Mouse (Mus musculus) MEL (cell line): ENCODE results near the gene Bcr. TPM values are rescaled to one million over a fixed set of nuclear protein-coding genes. Genes with fewer than 3 reads are reported as not detected.

Experiments used
- DNase-seq: peaks from one replicate; pipeline ENCODE4 v3.0.0; 2011; ENCODE audit warnings: low read depth, low spot score
- H3K27ac ChIP-seq: 2 replicates; pipeline ENCODE4 v1.5.1; 2012; ENCODE audit warnings: low read depth, mild to moderate bottlenecking, control low read depth, low read length, moderate library complexity; ENCODE audit not compliant: control insufficient read depth
- H3K27me3 ChIP-seq, 2 experiments: fragments of 150-350 bp in 1 of 2; sonication (generic) in 1 of 2; 2 replicates each; pipeline ENCODE4 v1.6.1; 2012; ENCODE audit warnings: low read length in 2 of 2, mild to moderate bottlenecking in 2 of 2, improper control_type of control experiment in 1 of 2, moderate library complexity in 1 of 2; ENCODE audit not compliant: insufficient read depth in 2 of 2, control insufficient read depth in 1 of 2
- H3K36me3 ChIP-seq, 2 experiments: 2 replicates each; pipeline ENCODE4 v1.6.1; 2012 to 2014; ENCODE audit warnings: low read length in 2 of 2, improper control_type of control experiment in 1 of 2, inconsistent platforms in 1 of 2, mild to moderate bottlenecking in 1 of 2; ENCODE audit not compliant: insufficient read depth in 2 of 2, control insufficient read depth in 1 of 2
- H3K4me1 ChIP-seq, 2 experiments: fragments of 150-350 bp in 1 of 2; sonication (generic) in 1 of 2; 2 replicates each; pipeline ENCODE4 v1.6.1; 2012; ENCODE audit warnings: low read length in 2 of 2, improper control_type of control experiment in 1 of 2, mild to moderate bottlenecking in 1 of 2; ENCODE audit not compliant: insufficient read depth in 2 of 2, control insufficient read depth in 1 of 2
- H3K4me3 ChIP-seq, 2 experiments: fragments of 150-350 bp in 1 of 2; sonication (generic) in 1 of 2; 2 replicates each; pipeline ENCODE4 v1.5.1; 2012; ENCODE audit warnings: low read depth in 2 of 2, low read length in 2 of 2, mild to moderate bottlenecking in 2 of 2, moderate library complexity in 2 of 2, control low read depth in 1 of 2, improper control_type of control experiment in 1 of 2; ENCODE audit not compliant: control insufficient read depth in 1 of 2, insufficient read depth in 1 of 2
- H3K79me2 ChIP-seq: 2 replicates; pipeline ENCODE4 v1.6.1; 2012; ENCODE audit warnings: mild to moderate bottlenecking, low read length, moderate library complexity; ENCODE audit not compliant: control insufficient read depth, poor library complexity, insufficient read depth
- H3K9ac ChIP-seq: 2 replicates; pipeline ENCODE4 v1.6.1; 2012; ENCODE audit warnings: low read depth, mild to moderate bottlenecking, control low read depth, low read length, moderate library complexity; ENCODE audit not compliant: control insufficient read depth, poor library complexity, severe bottlenecking
- H3K9me3 ChIP-seq: fragments of 150-350 bp; sonication (generic); replicated peaks from 2 replicates; pipeline ENCODE4 v1.6.1; 2012; ENCODE audit warnings: mild to moderate bottlenecking, low read length, improper control_type of control experiment, moderate library complexity; ENCODE audit not compliant: insufficient read depth
- CHD1 ChIP-seq: IDR thresholded peaks from 2 replicates; pipeline ENCODE4 v1.6.1; 2012; ENCODE audit warnings: low read depth, mild to moderate bottlenecking, inconsistent platforms, low read length, improper control_type of control experiment
- CTCF ChIP-seq, 3 experiments: IDR thresholded peaks in 2 of 3; conservative IDR thresholded peaks in 1 of 3; 2 replicates each; pipeline ENCODE4 v1.5.1; 2011 to 2012; ENCODE audit warnings: low read length in 3 of 3, low read depth in 2 of 3, mild to moderate bottlenecking in 2 of 3, improper control_type of control experiment in 1 of 3, inconsistent platforms in 1 of 3, mixed read lengths in 1 of 3, moderate library complexity in 1 of 3; ENCODE audit not compliant: control insufficient read depth in 1 of 3, insufficient read depth in 1 of 3, poor library complexity in 1 of 3, severe bottlenecking in 1 of 3
- ELF1 ChIP-seq: IDR thresholded peaks from 2 replicates; pipeline ENCODE4 v1.6.1; 2014; ENCODE audit warnings: low read depth, mild to moderate bottlenecking, inconsistent platforms, low read length, improper control_type of control experiment, moderate library complexity
- JUND ChIP-seq: IDR thresholded peaks from 2 replicates; pipeline ENCODE4 v1.6.1; 2011; ENCODE audit warnings: low read depth, mild to moderate bottlenecking, improper control_type of control experiment, low read length
- KAT2A ChIP-seq: conservative IDR thresholded peaks from 2 replicates; pipeline ENCODE4 v1.6.1; 2012; ENCODE audit warnings: low read depth, low read length, improper control_type of control experiment, inconsistent platforms
- MAZ ChIP-seq: IDR thresholded peaks from 2 replicates; pipeline ENCODE4 v1.6.1; 2012; ENCODE audit warnings: low read depth, mild to moderate bottlenecking, inconsistent platforms, low read length, improper control_type of control experiment
- MYC ChIP-seq: IDR thresholded peaks from 2 replicates; pipeline ENCODE4 v1.6.1; 2011; ENCODE audit warnings: low read depth, mild to moderate bottlenecking, low read length, improper control_type of control experiment, moderate library complexity
- RAD21 ChIP-seq: IDR thresholded peaks from 2 replicates; pipeline ENCODE4 v1.6.1; 2011; ENCODE audit warnings: mild to moderate bottlenecking, low read depth, low read length, improper control_type of control experiment
- SIN3A ChIP-seq: IDR thresholded peaks from 2 replicates; pipeline ENCODE4 v1.6.1; 2012; ENCODE audit warnings: low read length, improper control_type of control experiment, inconsistent platforms
- ZKSCAN1 ChIP-seq: IDR thresholded peaks from 2 replicates; pipeline ENCODE4 v1.6.1; 2012; ENCODE audit warnings: low read depth, mild to moderate bottlenecking, inconsistent platforms, low read length, improper control_type of control experiment, moderate library complexity
- polyA plus RNA-seq, 2 experiments: library from polyadenylated mRNA; stranded (reverse) in 1 of 2; unstranded in 1 of 2; fragments of >175 nt in 1 of 2; fragments of >200 nt in 1 of 2; gene quantifications; 2 replicates each; pipeline versions ENCODE4 v1.2.1 to v1.2.4; 2012; ENCODE audit warnings: low replicate concordance in 2 of 2, low read depth in 1 of 2; ENCODE audit not compliant: insufficient read length in 2 of 2, insufficient read depth in 1 of 2, missing spikeins in 1 of 2
- total RNA-seq: library from RNA; depleted of rRNA; stranded (reverse); fragments of 300-350 nt; gene quantifications from 2 replicates; pipeline ENCODE4 v1.2.3, GENCODE M21; 2012; rRNA removed

Gene Bcr
- total and polyA plus RNA-seq, 3 experiments = not detected

GRCm38 (mm10) chr10:75232612-75233155, 172.3 kb downstream of the Bcr start:
- no peaks in the 10 kb centered on the region for H3K4me1 ChIP-seq
- H3K9ac ChIP-seq = no peak overlapping the region
- no peaks in the 10 kb centered on the region for H3K27me3 ChIP-seq
- DNase-seq = no peak
- H3K36me3 ChIP-seq = peaks cover 4% of the 10 kb centered on the region in 2 experiments
- 0 out of 2 replicates have a peak, but pooled peaks cover 2% of the 10 kb centered on the region for H3K79me2 ChIP-seq
- H3K9me3 ChIP-seq = no peaks in the 10 kb centered on the region
- H3K4me3 ChIP-seq = no peak overlapping the region
- no peak overlapping the region for H3K27ac ChIP-seq
- TF ChIP-seq ELF1 (no peak), SIN3A (no peak), MYC (no peak), CTCF (IDR thresholded peaks at IDR 0.05 in 2 of 3, conservative IDR thresholded peaks at IDR 0.05 in 1 of 3; ENCODE audit: control insufficient read depth in 1 of 3, insufficient read depth in 1 of 3, low read depth in 2 of 3, low read length in 3 of 3, poor library complexity in 1 of 3, severe bottlenecking in 1 of 3) (no peak), MAZ (no peak)

- Histone ChIP-seq H3K27ac (no peak overlapping the region), H3K4me3 (no peak overlapping the region), H3K9me3 (no peaks in the 10 kb centered on the region), H3K36me3 (peaks cover 0 to 6% of the 10 kb centered on the region in 2 experiments; a peak in 2 of 4 replicates)
- no peak for DNase-seq
- no peak for TF ChIP-seq SIN3A
- TF ChIP-seq KAT2A = no peak
- TF ChIP-seq JUND = no peak
- TF ChIP-seq RAD21 = no peak
- no peak for TF ChIP-seq ZKSCAN1
- no peak for TF ChIP-seq CHD1
- TF ChIP-seq, all 39 proteins: peak for 0
- Histone ChIP-seq H3K4me1 (no peaks in the 10 kb centered on the region), H3K9ac (no peak overlapping the region), H3K79me2 (no peaks in the 10 kb centered on the region), H3K27me3 (no peaks in the 10 kb centered on the region)
These were observed 173.1 kb downstream of the Bcr start for GRCm38 (mm10) chr10:75233489-75233888.

Other genes with a start within 250 kb of the Bcr start
- gene Gnaz, start 93.4 kb upstream of the Bcr start, total RNA-seq = not detected in 2 replicates
- gene Gnaz, start 93.4 kb upstream of the Bcr start, polyA plus RNA-seq = not detected
- gene Rsph14, start 28.0 kb upstream of the Bcr start, total RNA-seq = not detected in 2 replicates
- not detected for gene Rsph14, start 28.0 kb upstream of the Bcr start, polyA plus RNA-seq
- not detected in 2 replicates for gene Rab36, start 23.5 kb upstream of the Bcr start, total RNA-seq
- not detected for gene Rab36, start 23.5 kb upstream of the Bcr start, polyA plus RNA-seq
- 12.3 and 13.6 TPM in 2 replicates for gene Specc1l, start 151.5 kb downstream of the Bcr start, total RNA-seq
- 10 to 100 TPM; 15.1 to 30.6 TPM for gene Specc1l, start 151.5 kb downstream of the Bcr start, polyA plus RNA-seq